Mouse (Mus musculus) forebrain, postnatal 0 days (tissue): Measurements from ENCODE around the gene Clba1. TPM values are rescaled to one million over a fixed set of nuclear protein-coding genes. Genes with fewer than 3 reads are reported as not detected.
A peak's percentile ranks its signal among the peaks of the same experiment; 100 is the strongest.

Source experiments
- ATAC-seq: fragments of 200-750 bp; cut with Nextera tagmentation; 2 replicates; pipeline ENCODE4 v1.8.0; 2017; ENCODE audit warnings: mild to moderate bottlenecking, moderate library complexity
- DNase-seq: peaks from one replicate; pipeline ENCODE4 v3.0.0-alpha.2; 2015
- H3K27ac ChIP-seq: fragments of 300-500 bp; sonication (generic); 2 replicates; pipeline ENCODE4 v1.5.1; 2014; ENCODE audit warnings: low read depth, mild to moderate bottlenecking, antibody characterized with exemption, low read length, moderate library complexity, mixed read lengths
- H3K27me3 ChIP-seq: fragments of 300-500 bp; sonication (generic); 2 replicates; pipeline ENCODE4 v1.6.1; 2014; ENCODE audit warnings: mild to moderate bottlenecking, low read length, mixed read lengths; ENCODE audit not compliant: insufficient read depth
- H3K36me3 ChIP-seq: fragments of 300-500 bp; sonication (generic); 2 replicates; pipeline ENCODE4 v1.6.1; 2014; ENCODE audit warnings: mild to moderate bottlenecking, moderate library complexity; ENCODE audit not compliant: insufficient read depth
- H3K4me1 ChIP-seq: fragments of 300-500 bp; sonication (generic); 2 replicates; pipeline ENCODE4 v1.6.1; 2014; ENCODE audit warnings: antibody characterized with exemption; ENCODE audit not compliant: insufficient read depth
- H3K4me2 ChIP-seq: fragments of 300-500 bp; sonication (generic); 2 replicates; pipeline ENCODE4 v1.6.1; 2014; ENCODE audit warnings: low read depth, mild to moderate bottlenecking, moderate library complexity
- H3K4me3 ChIP-seq: fragments of 300-500 bp; sonication (generic); 2 replicates; pipeline ENCODE4 v1.5.1; 2014; ENCODE audit warnings: low read depth, low read length, mixed read lengths
- H3K9ac ChIP-seq: fragments of 300-500 bp; sonication (generic); 2 replicates; pipeline ENCODE4 v1.6.1; 2014; ENCODE audit warnings: mild to moderate bottlenecking
- H3K9me3 ChIP-seq: fragments of 300-500 bp; sonication (generic); 2 replicates; pipeline ENCODE4 v1.6.1; 2016; ENCODE audit warnings: low read length
- CTCF ChIP-seq: sonication (generic); IDR thresholded peaks from 2 replicates; pipeline ENCODE4 v1.5.1; 2016; ENCODE audit warnings: antibody characterized with exemption, control low read depth, low read depth
- WGBS: fragments of 180-500 bp; shearing (Covaris S2); extraction: QIAGEN DNeasy Blood & Tissue Kit; methylation state at CpG from one replicate; pipeline ENCODE4 v1.1.7; 2014; 5-methylcytosine and 5-hydroxymethylcytosine counted together
- polyA plus RNA-seq: library from polyadenylated mRNA; unstranded; fragments of >200 nt; fragmentation: Nextera tagmentation; extraction: Ambion mirVana; gene quantifications from 2 replicates; pipeline ENCODE4 v1.2.1, GENCODE M21; 2015
- total RNA-seq: library from RNA; depleted of rRNA; stranded (reverse); fragments of >200 nt; gene quantifications from 2 replicates; pipeline ENCODE4 v1.2.3, GENCODE M21; 2014

Clba1 gene
- total and polyA plus RNA-seq, 2 experiments from 2014 or later, result 19.5 to 26.1 TPM

- H3K27me3 ChIP-seq, result no peaks in the 10 kb centered on the region; the same call in none of the 2 replicates
- no peak for TF ChIP-seq CTCF
- ATAC-seq (no peak), DNase-seq (no peak)
- no peaks in the 10 kb centered on the region for H3K36me3 ChIP-seq
- H3K4me2 ChIP-seq, result no peak overlapping the region
- H3K9me3 ChIP-seq, result no peaks in the 10 kb centered on the region
- H3K4me1 ChIP-seq, result peaks cover 4% of the 10 kb centered on the region; the same call in 1 of the 2 replicates
- 82% methylated on average over 10 of the region's 10 CpGs for WGBS
- H3K27ac ChIP-seq, result no peak overlapping the region
- H3K4me3 ChIP-seq, result no peak overlapping the region
- no peak overlapping the region for H3K9ac ChIP-seq
Measured at GRCm38 (mm10) chr12:112799237-112799970, 9.3 kb upstream of the Clba1 start.

GRCm38 (mm10) chr12:112800476-112800875 is 8.3 kb upstream of the Clba1 start:
- H3K9ac ChIP-seq, result no peak overlapping the region
- ATAC-seq, result peak; percentile 42; the same call in 1 of the 2 replicates

GRCm38 (mm10) chr12:112801864-112802846 is 6.6 kb upstream of the Clba1 start, which contains the start of gene Ahnak2:
TSS of gene Ahnak2 (minus strand) at chr12:112802657.
- H3K27ac ChIP-seq, result no peak within 1 kb of the TSS
- WGBS, result 4% methylated on average over 66 of the region's 69 CpGs
- DNase-seq, result peak; percentile 40
- no peaks in the 10 kb centered on the region; the same call in none of the 2 replicates for H3K27me3 ChIP-seq
- peak within 1 kb of the TSS; percentile 72 for H3K9ac ChIP-seq
- H3K4me3 ChIP-seq, result peak within 1 kb of the TSS; percentile 59
- peak within 1 kb of the TSS; percentile 99 for H3K4me2 ChIP-seq
- no peaks in the 10 kb centered on the region for H3K36me3 ChIP-seq
- H3K9me3 ChIP-seq, result no peaks in the 10 kb centered on the region
- peak; percentile 55 for ATAC-seq
- TF ChIP-seq CTCF, result no peak
- peaks cover 4% of the 10 kb centered on the region; the same call in 1 of the 2 replicates for H3K4me1 ChIP-seq

More at GRCm38 (mm10) chr12:112800476-112800875, 8.3 kb upstream of the Clba1 start:
- Histone ChIP-seq H3K4me3 (no peak overlapping the region), H3K4me1 (peaks cover 4% of the 10 kb centered on the region; the same call in 1 of the 2 replicates), H3K4me2 (no peak overlapping the region), H3K27ac (no peak overlapping the region), H3K9me3 (no peaks in the 10 kb centered on the region), H3K27me3 (no peaks in the 10 kb centered on the region; the same call in none of the 2 replicates), H3K36me3 (no peaks in the 10 kb centered on the region)
- 10% methylated on average over 4 of the region's 4 CpGs for WGBS
- peak; percentile 81 for TF ChIP-seq CTCF
- DNase-seq, result peak; percentile 72

DNA sequence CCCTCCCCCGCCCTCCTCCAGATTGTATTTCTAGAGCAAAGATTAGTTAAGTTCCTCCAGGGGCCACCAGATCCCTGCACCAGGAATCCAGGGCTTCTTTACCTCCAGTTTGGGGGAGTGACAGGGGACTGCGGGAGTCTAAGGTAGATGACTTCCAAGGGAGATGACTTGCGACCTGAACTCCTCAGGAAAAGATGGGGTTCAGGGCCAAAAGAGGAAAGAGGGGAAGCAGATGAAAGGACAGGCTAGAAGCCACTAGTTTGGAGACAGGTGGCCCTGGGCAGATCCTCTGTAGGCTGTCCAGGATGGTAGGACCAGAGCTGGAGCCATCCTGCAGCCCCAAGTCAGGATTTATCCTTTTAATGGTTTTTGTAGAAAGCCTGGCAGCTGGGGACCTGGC is 5.8 kb upstream of the Clba1 start:
- Histone ChIP-seq H3K4me2 (peak overlapping the region; percentile 99; the same call in 1 of the 2 replicates), H3K36me3 (no peaks in the 10 kb centered on the region), H3K27ac (no peak overlapping the region), H3K9me3 (no peaks in the 10 kb centered on the region), H3K4me3 (peak overlapping the region; percentile 59), H3K4me1 (peaks cover 1% of the 10 kb centered on the region; the same call in 1 of the 2 replicates), H3K9ac (no peak overlapping the region), H3K27me3 (no peaks in the 10 kb centered on the region; the same call in none of the 2 replicates)
- no peak for DNase-seq
- ATAC-seq, result no peak
- no peak for TF ChIP-seq CTCF
- WGBS, result 26% methylated on average over 3 of the region's 3 CpGs

DNA sequence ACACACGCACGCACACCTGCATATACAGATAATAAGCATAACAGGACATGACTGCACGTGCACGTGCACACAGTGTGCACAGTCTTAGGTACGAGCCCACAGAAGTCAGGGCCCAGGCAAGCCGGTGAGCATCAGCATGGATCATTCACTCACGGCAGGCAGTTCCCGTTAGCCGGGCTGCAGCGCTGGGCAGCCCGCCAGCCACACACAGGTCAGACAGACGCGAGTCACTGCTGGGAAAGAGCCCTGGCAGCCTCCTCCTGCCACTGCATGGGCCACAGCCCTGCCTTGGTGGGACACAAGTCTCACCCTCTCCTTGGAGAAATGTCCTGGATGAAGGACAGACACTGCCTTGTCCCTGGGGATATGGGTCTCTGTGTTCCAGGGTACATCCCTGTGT is 4.7 kb upstream of the Clba1 start:
- no peak for TF ChIP-seq CTCF
- 41% methylated on average over 13 of the region's 13 CpGs for WGBS
- DNase-seq, result no peak
- Histone ChIP-seq H3K4me1 (peaks cover 5% of the 10 kb centered on the region; the same call in 1 of the 2 replicates), H3K27ac (no peak overlapping the region), H3K36me3 (no peaks in the 10 kb centered on the region), H3K9me3 (no peaks in the 10 kb centered on the region), H3K27me3 (no peaks in the 10 kb centered on the region; the same call in none of the 2 replicates), H3K4me2 (no peak overlapping the region), H3K4me3 (no peak overlapping the region), H3K9ac (no peak overlapping the region)
- ATAC-seq, result no peak

GRCm38 (mm10) chr12:112806044-112806443 is 2.7 kb upstream of the Clba1 start:
- no peak for ATAC-seq
- Histone ChIP-seq H3K4me2 (no peak overlapping the region), H3K27ac (no peak overlapping the region), H3K9me3 (no peaks in the 10 kb centered on the region), H3K9ac (no peak overlapping the region), H3K4me3 (no peak overlapping the region), H3K36me3 (no peaks in the 10 kb centered on the region), H3K4me1 (peaks cover 13% of the 10 kb centered on the region; the same call in 1 of the 2 replicates), H3K27me3 (no peaks in the 10 kb centered on the region; the same call in 1 of the 2 replicates)
- no peak for TF ChIP-seq CTCF
- WGBS, result 75% methylated on average over 6 of the region's 6 CpGs
- DNase-seq, result no peak
